Mouse (Mus musculus) cerebellum, adult 11 months (tissue): ENCODE data around the gene Dock4.
"Not testable (repeated sequence)": the region's sequence is repeated elsewhere in the genome, so short reads cannot be mapped to it uniquely, and the experiment has no call there.

Experiments
- DNase-seq: peaks from one replicate; pipeline ENCODE4 v3.0.0; 2022

The Dock4 gene

DNA sequence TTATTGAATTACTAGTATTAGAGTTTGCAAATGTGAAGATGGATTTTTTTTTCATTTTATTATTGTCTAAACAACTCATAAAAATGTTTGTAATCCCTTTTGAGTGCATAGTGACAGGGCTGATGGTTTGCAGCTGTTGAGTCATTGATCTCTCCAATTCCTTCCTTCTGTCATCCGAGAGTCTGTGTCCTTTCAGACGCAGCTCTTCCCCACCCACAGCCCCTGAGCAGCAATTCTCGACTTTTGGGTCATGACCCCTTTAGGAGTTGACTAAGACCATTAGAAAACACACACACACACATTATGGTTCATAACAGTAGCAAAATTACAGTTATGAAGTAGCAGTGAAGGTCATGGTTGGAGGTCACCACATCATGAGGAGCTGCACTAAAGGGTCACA is 380.7 kb downstream of the Dock4 start:
- DNase-seq: no peak

DNA sequence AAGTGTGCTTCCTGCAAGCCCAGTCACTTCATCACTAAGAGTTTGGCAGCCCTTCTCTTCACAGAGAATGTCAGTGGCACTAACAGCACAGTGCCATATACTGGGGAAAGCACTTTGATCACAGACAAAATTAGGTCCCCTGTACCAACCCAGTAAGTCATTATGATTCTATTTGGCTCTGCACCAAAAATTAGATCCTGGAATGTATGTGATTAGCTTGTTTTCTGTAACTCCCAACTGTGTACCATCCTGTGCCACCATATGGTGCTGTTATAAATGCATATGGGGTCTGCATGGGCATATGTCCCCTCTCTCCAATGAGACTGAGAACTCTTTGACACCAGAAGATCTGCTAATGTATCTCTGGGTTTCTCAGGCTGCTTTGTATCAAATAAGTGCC is 382.3 kb downstream of the Dock4 start:
- no peak for DNase-seq

DNA sequence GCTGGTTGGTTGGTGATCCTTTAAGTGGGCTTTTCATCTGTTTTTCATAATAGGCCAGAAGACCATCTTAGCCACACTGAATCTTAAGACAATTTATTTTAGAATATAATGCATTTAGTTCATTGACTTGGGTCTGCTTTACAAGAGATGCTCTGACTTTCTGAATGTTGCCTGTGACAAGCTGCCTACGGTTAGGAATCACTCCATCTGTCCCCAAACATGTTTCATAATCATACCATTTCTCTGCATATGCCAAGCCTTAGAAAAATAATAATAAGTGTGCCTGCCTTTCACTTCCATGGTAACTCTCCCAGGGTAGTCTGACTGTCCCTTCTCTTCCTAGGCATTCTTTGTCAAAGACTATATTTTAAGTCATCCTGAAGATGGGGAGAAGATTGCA is 383.5 kb downstream of the Dock4 start:
- DNase-seq: no peak

DNA sequence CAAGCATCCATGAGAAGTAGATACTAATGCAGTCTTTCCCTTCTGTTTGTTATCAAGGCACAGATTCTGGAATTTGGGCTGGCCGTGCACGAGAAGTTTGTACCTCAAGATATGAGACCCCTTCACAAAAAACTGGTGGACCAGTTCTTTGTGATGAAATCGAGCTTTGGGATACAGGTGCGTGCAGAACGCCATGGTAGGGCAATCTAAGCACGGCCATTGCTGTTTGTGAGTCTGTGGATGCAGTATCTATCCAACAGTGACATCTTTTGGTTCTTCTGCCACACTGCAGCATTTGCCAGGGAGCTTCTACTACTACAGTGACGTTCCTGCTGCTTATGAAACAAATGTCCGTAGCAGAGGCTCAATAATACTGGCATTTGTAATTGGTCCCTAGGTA is 386.4 kb downstream of the Dock4 start:
- no peak for DNase-seq

DNA sequence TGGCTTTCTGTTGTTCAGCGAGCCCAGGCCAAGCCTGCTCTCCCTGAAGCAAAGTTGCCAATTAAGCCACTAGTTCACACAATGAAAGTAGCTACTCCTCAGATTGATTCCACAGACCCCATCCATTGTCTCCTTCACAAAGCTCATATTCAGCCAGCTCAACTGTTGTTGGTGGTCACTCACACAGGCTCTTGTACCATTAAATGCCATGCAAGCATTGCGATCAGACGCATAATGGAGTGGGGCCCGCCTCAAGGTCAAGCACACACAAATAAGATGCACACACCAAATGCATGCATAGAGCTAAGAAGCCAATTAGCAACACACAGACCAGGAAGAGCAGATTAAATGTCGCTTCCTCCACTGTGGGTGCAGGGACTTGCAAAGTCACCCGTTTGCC is 391.2 kb downstream of the Dock4 start:
- no peak for DNase-seq

DNA sequence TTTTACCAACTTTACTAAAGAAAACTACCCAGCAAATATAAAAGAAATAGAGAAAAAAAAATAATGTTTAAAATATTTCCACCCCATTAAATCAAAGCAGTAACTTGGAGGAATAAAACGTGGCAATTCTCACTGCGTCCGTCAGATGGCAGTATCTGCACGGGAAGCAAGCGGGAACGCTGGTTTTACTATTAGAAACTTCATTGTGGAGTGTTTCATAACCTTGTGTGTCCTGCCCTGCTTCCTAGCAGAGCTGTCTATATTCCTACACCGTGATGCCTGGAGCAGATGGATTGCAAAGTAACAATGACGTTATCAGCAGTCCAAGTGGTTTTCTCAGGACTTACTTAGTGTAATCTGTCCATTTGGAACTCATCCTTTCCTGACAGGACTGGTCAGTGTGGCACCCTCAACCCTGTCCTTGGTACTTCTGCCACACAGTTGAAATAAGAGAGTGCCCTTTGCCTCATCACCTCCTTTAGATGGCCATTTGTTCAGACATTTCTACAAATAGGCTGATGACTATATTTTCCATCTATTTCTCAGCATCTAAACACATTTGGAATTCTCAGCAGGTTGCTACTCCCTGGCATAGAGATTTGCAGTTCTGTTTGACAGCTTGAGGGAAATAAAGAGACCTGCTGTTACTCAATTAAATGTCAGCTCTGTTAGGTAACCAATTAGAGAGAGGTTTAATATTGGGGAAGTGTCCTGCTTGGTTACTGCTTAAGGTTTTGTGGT is 392.0 kb downstream of the Dock4 start:
- DNase-seq: peak; percentile 67

DNA sequence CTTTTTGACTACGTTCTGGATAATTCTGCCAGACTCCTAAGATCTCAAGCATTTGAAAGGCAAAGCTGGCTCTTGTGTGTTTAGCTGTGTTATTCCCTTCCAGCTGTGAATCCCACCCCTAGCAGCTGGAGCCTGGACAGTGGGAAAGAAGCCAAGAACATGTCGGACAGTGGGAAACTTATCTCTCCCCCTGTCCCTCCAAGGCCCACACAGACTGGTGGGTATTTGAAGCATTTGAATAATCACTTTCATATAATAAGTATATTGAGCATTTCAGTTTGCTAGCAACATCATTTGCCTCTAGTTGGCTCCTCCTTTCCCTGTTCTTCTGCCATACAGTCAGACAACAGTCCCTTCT is 392.6 kb downstream of the Dock4 start:
- DNase-seq: no peak

DNA sequence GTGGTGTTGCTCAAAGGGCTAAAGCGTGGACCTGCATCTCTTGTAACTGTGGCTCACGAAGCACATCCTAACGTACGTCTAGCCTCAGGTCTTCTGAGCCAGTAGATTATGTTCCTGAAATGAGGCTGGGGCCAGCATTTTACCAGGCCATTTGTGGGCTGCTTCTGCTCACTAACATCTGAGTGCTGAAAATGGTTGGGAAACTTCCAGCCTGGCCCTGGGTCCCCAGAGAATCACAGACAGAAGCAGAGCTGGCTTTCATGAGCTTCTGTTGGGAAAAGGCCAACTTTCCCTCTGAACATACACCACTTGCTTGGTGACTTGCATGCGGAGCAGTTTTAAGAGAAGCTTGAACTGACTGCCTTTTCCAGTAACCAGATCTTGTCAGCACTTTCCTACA is 393.2 kb downstream of the Dock4 start:
- no peak for DNase-seq

DNA sequence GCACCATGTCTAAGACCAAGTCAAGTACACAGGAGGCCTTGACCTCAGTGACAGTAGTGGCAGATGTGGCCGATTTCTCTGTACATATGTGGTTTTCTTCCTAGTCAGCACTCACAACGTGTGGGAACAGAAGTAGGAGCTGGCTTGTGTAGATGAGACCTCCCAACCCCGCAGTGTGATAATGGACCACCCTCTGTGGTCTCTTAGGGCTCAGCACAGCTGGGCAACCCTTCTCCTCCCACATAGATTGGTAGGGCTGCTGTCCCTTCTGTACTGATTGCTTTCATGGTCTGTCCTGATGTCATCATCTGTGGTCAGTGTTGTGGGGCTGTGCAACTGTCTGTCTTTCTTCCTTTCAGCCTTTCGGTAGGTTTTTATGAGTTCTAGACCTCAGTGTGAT is 394.1 kb downstream of the Dock4 start:
- no peak for DNase-seq

DNA sequence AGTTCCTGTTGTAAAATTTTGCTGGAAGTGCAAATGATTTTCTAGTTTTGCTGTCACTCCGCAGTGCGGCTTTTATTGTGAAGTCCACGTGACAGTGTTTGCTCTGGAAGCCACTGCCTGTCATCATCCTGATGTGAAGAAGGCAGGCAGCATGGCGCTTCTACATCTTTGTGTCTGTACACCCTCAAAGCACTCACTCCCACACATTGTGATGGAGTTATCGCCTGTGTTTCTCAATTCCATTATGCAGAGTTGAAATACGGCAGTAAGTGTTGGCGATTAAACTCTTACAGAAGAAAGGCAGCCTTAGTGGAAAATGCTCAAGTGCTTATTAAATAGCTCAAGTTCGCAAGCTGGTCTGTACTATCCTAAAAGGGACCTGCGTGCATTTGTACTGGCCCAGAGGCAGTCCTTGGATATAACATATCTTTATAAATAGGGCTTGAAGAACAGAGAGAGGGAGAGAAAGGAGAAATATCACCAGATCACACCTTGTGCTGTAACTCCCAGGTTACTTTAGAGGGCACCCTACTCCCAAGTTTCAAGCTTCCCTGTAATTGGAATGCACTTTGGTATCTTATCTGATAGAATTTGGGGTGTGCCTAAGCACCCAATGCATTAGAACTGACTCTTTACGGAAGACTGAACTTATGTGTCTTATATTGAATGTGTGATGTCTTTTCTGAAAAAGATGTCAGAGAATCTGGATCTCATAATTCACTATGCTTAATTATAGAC is 396.7 kb downstream of the Dock4 start:
- no peak for DNase-seq

DNA sequence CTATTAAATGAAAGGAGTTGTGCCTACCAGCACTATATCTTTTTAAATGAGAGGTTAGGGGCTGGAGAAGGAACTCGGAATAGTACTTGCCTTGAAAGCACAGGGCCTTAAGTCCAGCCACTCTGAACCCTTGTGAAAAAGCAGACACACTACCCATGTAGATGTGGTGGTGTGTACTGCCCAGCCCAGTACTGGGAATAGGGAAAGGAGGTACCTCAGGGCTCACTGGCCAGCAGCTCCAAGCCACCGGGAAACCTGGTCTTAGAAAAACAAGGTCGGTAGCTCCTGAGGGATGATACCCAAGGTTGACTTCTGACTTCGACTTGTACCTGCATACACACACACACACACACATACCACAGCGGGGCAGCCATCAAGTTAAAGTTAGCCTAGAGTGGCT is 397.2 kb downstream of the Dock4 start:
- DNase-seq: no peak

DNA sequence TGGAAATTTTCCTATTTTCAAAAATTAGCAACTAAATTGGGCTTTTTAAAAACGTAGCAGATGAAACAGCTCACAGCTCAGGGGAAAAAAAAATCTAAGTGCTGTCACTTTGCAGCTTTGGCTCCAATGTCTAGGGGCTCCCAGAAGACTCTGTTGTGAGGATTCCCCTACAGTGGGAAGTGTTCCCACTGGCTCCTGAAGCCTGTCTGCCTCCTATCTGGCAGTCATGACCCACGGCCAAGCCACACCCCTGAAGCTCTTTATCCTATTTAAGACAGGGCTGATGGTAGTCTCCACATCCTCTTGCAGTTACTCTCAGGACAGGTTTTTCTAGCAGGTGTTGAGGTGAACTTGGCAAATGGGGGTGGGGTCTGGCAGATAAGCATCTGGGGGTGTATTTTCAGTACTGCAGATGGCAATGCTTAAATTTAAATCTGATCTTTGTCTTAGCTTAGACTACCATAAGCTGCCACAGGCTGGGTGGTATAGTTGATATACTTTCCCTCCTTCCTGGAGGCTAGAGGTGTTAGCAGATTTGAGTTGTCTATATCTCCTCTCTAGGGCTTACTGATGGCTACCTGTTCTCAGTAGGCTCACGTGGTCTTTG is 397.8 kb downstream of the Dock4 start:
- no peak for DNase-seq

DNA sequence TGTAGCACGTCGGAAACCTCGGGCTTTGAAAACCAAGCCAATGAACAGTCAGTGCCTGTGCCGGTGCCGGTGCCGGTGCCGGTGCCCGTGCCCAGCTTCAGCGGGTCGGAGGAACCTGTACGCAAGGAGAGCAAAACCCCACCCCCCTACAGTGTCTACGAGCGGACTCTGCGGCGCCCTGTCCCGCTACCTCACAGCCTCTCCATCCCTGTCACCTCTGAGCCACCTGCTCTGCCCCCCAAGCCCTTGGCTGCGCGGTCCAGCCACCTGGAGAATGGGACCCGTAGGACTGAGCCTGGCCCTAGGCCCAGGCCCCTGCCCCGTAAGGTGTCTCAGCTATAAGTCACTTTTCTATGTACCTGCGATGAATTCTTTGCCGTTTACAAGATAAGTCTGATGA is 398.6 kb downstream of the Dock4 start:
- no peak for DNase-seq

DNA sequence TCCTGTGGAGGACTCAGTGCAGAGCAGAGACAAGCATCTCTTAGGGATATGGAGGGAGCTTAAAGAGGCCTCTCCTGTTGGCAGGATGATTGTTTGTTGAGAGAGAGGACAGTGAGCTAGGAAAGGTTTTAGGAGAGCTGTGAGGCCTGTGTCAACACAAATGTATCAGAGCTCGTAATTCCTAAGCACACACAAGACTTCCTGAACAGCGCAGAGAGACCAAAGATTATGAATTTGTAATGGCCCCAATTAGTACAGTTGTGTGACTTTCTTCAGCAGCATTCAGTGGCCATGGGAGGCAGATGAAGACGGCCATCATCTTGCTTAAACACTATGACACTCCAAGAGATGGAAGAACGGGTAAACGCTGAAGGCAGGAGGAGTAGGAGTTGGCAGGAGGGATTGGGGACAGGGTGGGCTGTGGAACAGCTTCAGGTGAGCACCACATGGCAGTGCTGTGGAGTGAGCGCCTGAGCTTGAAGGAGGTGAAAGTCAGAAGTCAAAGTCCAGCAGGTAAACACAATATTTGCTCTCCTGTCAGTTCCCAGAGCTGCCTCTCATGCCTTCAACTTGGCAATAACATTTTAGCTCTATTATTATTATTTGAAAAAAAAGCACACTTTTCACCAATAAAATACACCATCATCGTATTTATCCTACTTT is 409.1 kb downstream of the Dock4 start:
- no peak for DNase-seq

DNA sequence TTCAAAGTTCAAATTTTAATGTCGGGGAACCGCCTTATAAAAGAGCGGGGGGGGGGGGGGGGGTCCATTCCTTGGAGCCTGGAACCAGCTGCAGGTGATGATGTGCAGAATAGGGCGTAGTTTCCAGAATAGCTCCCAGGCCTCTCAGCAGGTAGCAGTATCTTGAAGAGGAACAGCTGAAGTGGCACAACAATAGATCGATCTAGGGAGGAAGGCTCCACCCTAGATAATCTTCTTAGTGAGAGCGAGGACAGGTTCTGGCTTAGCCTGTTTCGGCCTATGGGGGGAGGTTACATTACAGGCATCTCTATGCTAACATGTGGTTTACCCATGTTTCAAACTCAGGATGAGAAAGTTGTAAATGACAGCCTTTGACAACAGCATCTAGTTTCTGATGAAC is 411.7 kb downstream of the Dock4 start:
- no peak for DNase-seq

DNA sequence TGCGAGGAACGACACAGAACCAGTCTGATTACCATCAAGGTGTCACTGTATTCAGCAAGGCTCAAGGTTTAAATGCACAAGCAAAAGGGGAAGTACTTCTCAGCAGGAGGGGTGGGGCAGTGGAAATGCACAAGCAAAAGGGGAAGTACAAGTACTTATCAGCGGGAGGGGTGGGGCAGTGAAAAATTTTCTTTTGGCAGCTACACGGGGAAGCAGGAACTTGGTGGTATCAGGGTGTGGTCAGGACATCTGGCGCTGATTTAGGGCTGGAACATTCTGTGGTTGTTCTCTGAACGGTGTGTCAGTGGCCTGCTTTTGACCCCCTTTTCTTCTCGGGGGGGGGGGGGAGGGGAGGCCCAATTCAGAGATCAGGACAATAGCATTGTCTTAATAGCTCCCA is 413.0 kb downstream of the Dock4 start:
- not testable (repeated sequence) for DNase-seq

DNA sequence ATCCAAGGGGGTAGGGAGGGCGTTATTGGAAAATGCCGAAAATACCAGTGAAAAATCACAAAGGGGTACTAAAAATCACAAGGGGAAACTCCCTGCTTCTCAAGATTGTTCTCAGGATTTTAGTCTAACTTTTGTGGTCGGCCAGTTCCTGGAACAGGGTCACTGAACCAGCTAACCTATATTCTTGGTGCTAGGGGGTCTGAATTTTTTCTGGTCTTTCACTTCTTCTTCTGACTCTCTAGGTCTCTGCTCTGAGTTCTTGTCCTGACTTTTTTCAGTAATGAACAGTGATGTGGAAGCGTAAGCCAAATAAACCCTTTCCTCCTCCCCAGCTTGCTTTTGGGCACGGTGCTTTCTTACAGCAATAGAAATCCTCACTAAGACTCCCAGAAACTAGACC is 424.6 kb downstream of the Dock4 start:
- DNase-seq: no peak

DNA sequence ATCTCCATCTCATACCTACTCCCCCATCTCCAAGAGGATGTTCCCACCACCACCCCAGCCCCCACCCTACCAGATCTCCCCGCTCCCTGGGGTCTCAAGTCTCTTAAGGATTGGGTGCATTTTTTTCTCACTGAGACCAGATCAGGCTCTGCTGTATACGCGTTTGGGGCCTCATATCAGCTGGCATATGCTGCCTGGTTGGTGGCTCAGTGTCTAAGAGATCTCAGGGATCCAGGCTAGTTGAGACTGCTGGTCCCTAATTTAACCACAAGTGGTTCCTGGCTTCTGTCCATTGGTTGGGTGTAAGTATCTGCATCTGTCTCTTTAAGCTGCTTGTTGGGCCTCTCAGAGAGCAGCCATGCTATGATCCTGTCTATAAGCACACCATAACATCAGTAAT is 427.0 kb downstream of the Dock4 start:
- no peak for DNase-seq

DNA sequence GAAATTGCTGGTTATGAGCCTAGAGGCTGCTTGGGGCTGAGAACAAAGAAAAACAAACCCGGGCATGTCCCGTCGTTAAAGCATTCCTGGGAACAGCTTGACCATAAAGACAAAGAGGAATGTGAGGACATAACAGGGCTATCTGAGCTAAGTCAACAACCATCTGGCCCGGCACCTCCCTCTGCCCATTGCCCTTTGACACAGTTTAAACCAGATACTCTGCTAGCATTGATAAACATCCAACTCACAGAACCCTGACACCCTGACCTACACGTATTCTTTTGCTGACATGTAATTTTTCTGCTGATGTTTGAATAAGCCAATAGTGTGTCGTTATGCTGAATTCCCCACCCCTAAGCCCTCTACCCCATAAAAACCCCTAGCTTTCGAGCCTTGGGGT is 427.5 kb downstream of the Dock4 start:
- not testable (repeated sequence) for DNase-seq

DNA sequence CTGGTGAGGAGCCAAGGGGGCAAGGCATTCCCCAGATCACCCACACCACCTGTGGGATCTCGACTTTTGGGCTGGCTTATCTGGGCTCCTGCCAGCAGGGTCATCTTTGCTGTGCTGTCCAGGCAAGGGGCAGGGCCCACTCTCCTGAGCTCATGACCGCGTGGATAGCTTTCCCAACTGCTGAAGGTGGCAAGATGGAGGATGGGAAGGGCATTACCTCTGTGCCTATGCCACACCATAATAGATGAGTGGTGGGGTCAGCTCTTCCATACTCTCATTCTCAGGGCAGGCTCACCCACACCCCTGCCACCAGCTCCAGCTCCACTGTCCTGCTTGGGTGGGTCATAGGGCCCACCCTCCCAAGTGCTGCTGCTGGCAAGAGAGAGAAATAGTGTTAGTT is 439.2 kb downstream of the Dock4 start:
- DNase-seq: no peak

DNA sequence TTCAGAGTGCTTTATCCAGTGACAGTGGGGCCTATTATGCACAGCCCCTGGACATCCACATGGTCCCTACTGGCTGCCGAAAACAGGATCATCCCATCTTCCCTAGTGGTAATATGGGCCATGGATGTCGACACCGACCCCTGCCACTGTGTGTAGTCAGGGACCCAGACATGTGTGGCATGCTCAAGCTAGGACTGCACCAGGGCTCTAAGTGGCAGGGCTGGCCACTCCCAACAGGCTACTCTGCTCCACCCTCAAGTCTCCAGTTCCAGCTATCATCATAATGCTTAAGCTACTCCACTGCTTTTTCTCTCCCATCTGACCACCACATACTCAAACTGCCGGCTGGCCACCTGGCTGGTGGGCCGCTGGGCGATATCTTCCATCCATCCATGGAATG is 439.6 kb downstream of the Dock4 start:
- DNase-seq: no peak

DNA sequence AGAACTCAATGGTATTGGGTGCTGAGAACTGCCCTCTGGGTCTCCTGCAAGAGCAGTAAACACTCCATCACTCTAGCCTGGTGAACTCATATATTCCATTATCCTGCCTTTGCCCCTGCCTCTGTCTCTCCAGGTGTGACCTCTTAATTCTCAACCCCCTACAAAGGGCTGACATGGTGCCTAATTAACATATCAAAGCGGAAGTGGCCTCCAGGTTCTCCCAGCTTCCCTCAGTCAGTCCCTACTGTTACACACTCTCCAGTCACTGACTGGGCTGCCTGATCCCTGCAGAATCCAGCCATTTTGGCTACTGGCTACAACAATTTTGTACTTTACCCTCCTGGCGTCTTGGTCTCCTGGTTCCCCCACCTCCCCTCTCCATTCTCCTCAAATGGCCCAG is 441.7 kb downstream of the Dock4 start:
- DNase-seq: no peak

DNA sequence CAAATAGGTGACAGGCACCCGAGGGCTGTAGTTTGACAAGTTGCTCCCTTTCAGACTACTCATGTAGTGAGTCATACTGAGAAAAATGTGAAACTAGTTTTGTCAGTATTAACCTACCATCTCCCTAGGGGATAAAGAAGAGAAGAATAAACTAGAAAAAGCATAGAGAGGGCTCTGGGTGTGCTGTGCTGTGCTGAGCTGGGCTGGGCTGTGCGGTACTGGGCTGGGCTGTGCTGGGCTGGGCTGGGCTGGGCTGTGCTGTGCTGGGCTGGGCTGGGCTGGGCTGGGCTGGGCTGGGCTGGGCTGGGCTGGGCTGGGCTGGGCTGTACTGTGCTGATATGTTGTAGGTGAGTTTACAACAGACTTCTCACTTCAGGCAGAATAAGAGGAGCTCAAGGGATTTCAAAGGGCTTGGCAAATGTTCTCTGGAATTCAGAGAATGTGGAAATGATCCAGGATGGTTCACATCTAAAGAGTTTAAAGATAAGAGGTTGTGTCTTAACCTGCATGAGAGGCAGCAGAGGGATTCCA is 442.6 kb downstream of the Dock4 start:
- no peak for DNase-seq

DNA sequence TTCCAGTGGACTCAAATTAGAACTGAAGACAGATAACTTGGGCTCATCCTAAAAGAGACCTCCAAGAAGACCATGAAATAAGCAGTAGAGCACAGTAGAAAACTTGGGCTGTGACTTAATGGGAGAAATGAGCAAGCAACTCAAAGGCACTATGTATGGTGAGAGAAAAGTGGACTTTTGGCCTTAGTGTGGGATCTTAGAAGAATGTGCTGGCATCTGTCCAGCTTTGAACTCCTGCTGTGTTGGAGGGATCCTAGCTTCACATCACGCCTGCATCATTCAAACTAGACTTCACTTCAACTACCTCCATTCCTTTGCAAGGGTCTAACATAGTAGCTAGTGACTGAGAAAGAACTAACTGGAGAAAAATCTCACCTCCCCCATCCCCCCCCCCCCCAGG is 443.1 kb downstream of the Dock4 start:
- no peak for DNase-seq
